Mouse (Mus musculus) heart, embryonic 12.5 days (tissue): Measurements from ENCODE around the gene Macrod1. TPM values are rescaled to one million over a fixed set of nuclear protein-coding genes. Genes with fewer than 3 reads are reported as not detected.
A peak's percentile ranks its signal among the peaks of the same experiment; 100 is the strongest.

Experiments
- ATAC-seq: fragments of 200-750 bp; cut with Nextera tagmentation; 2 replicates; pipeline ENCODE4 v1.8.0; 2017; ENCODE audit warnings: moderate TSS enrichment, moderate library complexity; ENCODE audit not compliant: insufficient number of reproducible peaks, low FRiP score
- H3K27ac ChIP-seq: fragments of 300-500 bp; sonication (generic); 2 replicates; pipeline ENCODE4 v1.5.1; 2016; ENCODE audit warnings: mild to moderate bottlenecking, moderate library complexity; ENCODE audit not compliant: poor library complexity, severe bottlenecking
- H3K27me3 ChIP-seq: fragments of 300-500 bp; sonication (generic); replicated peaks from 2 replicates; pipeline ENCODE4 v1.6.1; 2016; ENCODE audit warnings: mild to moderate bottlenecking, moderate library complexity
- H3K36me3 ChIP-seq: fragments of 300-500 bp; sonication (generic); 2 replicates; pipeline ENCODE4 v1.6.1; 2016; ENCODE audit warnings: mild to moderate bottlenecking, moderate library complexity
- H3K4me1 ChIP-seq: fragments of 300-500 bp; sonication (generic); replicated peaks from 2 replicates; pipeline ENCODE4 v1.6.1; 2016; ENCODE audit warnings: mild to moderate bottlenecking
- H3K4me2 ChIP-seq: fragments of 300-500 bp; sonication (generic); 2 replicates; pipeline ENCODE4 v1.6.1; 2016; ENCODE audit warnings: mild to moderate bottlenecking, moderate library complexity
- H3K4me3 ChIP-seq: fragments of 300-500 bp; sonication (generic); 2 replicates; pipeline ENCODE4 v1.5.1; 2016; ENCODE audit warnings: mild to moderate bottlenecking
- H3K9ac ChIP-seq: fragments of 300-500 bp; sonication (generic); 2 replicates; pipeline ENCODE4 v1.6.1; 2016; ENCODE audit warnings: mild to moderate bottlenecking, moderate library complexity
- H3K9me3 ChIP-seq: fragments of 300-500 bp; sonication (generic); replicated peaks from 2 replicates; pipeline ENCODE4 v1.6.1; 2016; ENCODE audit warnings: mild to moderate bottlenecking, moderate library complexity
- WGBS: fragments of 180-500 bp; shearing (Covaris S2); methylation state at CpG from one replicate; pipeline ENCODE4 v1.1.7; 2016; 5-methylcytosine and 5-hydroxymethylcytosine counted together
- polyA plus RNA-seq: library from polyadenylated mRNA; unstranded; fragments of >200 nt; fragmentation: Nextera tagmentation; extraction: Ambion mirVana; gene quantifications from 2 replicates; pipeline ENCODE4 v1.2.1, GENCODE M21; 2016

Macrod1 gene
- polyA plus RNA-seq, 1 experiment from 2014 or later: 29.0 TPM

- WGBS: 12% methylated on average over 6 of the region's 6 CpGs
- Histone ChIP-seq H3K9me3 (no peaks in the 10 kb centered on the region), H3K4me2 (peak overlapping the region; percentile 97), H3K36me3 (no peaks in the 10 kb centered on the region), H3K9ac (peak overlapping the region; percentile 78; the same call in 1 of the 2 replicates), H3K4me3 (peak overlapping the region; percentile 66; the same call in 1 of the 2 replicates), H3K27ac (no peak overlapping the region), H3K4me1 (peaks cover 37% of the 10 kb centered on the region), H3K27me3 (peaks cover 87% of the 10 kb centered on the region)
- no peak for ATAC-seq
Observed at GRCm38 (mm10) chr19:7164238-7164637, 107.6 kb downstream of the Macrod1 start.

GRCm38 (mm10) chr19:7164820-7165323, 108.3 kb downstream of the Macrod1 start:
- WGBS: 1% methylated on average over 35 of the region's 35 CpGs
- Histone ChIP-seq H3K27ac (no peak overlapping the region), H3K4me2 (peak overlapping the region; percentile 97), H3K4me3 (peak overlapping the region; percentile 66), H3K27me3 (peaks cover 90% of the 10 kb centered on the region), H3K4me1 (peaks cover 35% of the 10 kb centered on the region), H3K9me3 (no peaks in the 10 kb centered on the region), H3K9ac (peak overlapping the region; percentile 78), H3K36me3 (no peaks in the 10 kb centered on the region)
- ATAC-seq: no peak

- peak overlapping the region; percentile 66 for H3K4me3 ChIP-seq
- no peaks in the 10 kb centered on the region for H3K36me3 ChIP-seq
- H3K27ac ChIP-seq: no peak overlapping the region
- H3K9me3 ChIP-seq: no peaks in the 10 kb centered on the region
- H3K4me1 ChIP-seq: peaks cover 30% of the 10 kb centered on the region
- H3K27me3 ChIP-seq: peaks cover 90% of the 10 kb centered on the region
- under 1% methylated on average over 68 of the region's 105 CpGs for WGBS
- H3K4me2 ChIP-seq: peak overlapping the region; percentile 97
- no peak for ATAC-seq
- peak overlapping the region; percentile 78 for H3K9ac ChIP-seq
Observed at GRCm38 (mm10) chr19:7165509-7166199, 109.0 kb downstream of the Macrod1 start.

- H3K4me1 ChIP-seq: peaks cover 30% of the 10 kb centered on the region
- no peak overlapping the region for H3K27ac ChIP-seq
- 2% methylated on average over 15 of the region's 15 CpGs for WGBS
- peak overlapping the region; percentile 78 for H3K9ac ChIP-seq
- H3K9me3 ChIP-seq: no peaks in the 10 kb centered on the region
- ATAC-seq: no peak
- H3K36me3 ChIP-seq: no peaks in the 10 kb centered on the region
- peak overlapping the region; percentile 66 for H3K4me3 ChIP-seq
- peak overlapping the region; percentile 97 for H3K4me2 ChIP-seq
- peaks cover 84% of the 10 kb centered on the region for H3K27me3 ChIP-seq
Observed at GRCm38 (mm10) chr19:7166200-7166711, 109.6 kb downstream of the Macrod1 start.

GRCm38 (mm10) chr19:7166767-7167166, 110.2 kb downstream of the Macrod1 start:
- Histone ChIP-seq H3K36me3 (no peaks in the 10 kb centered on the region), H3K27ac (no peak overlapping the region), H3K9ac (no peak overlapping the region), H3K9me3 (no peaks in the 10 kb centered on the region), H3K4me2 (no peak overlapping the region), H3K4me3 (no peak overlapping the region), H3K27me3 (peaks cover 80% of the 10 kb centered on the region), H3K4me1 (peaks cover 36% of the 10 kb centered on the region)
- no peak for ATAC-seq
- 14% methylated on average over 6 of the region's 6 CpGs for WGBS

GRCm38 (mm10) chr19:7168423-7168822, 111.8 kb downstream of the Macrod1 start:
- Histone ChIP-seq H3K9ac (no peak overlapping the region), H3K4me2 (no peak overlapping the region), H3K4me1 (peaks cover 45% of the 10 kb centered on the region), H3K36me3 (no peaks in the 10 kb centered on the region), H3K27ac (no peak overlapping the region), H3K9me3 (no peaks in the 10 kb centered on the region), H3K27me3 (peaks cover 68% of the 10 kb centered on the region), H3K4me3 (no peak overlapping the region)
- 60% methylated on average over 2 of the region's 2 CpGs for WGBS
- ATAC-seq: no peak

- Histone ChIP-seq H3K4me1 (peaks cover 30% of the 10 kb centered on the region), H3K9ac (no peak overlapping the region), H3K36me3 (no peaks in the 10 kb centered on the region), H3K27me3 (peaks cover 44% of the 10 kb centered on the region), H3K4me3 (no peak overlapping the region), H3K9me3 (no peaks in the 10 kb centered on the region), H3K4me2 (no peak overlapping the region), H3K27ac (no peak overlapping the region)
- no peak for ATAC-seq
- 69% methylated on average over 6 of the region's 6 CpGs for WGBS
Observed at GRCm38 (mm10) chr19:7170916-7171315, 114.3 kb downstream of the Macrod1 start.

- peak; percentile 37; the same call in 1 of the 2 replicates for ATAC-seq
- H3K4me1 ChIP-seq: peaks cover 32% of the 10 kb centered on the region
- H3K9me3 ChIP-seq: no peaks in the 10 kb centered on the region
- peak overlapping the region; percentile 31 for H3K4me2 ChIP-seq
- H3K4me3 ChIP-seq: no peak overlapping the region
- H3K36me3 ChIP-seq: no peaks in the 10 kb centered on the region
- peaks cover 39% of the 10 kb centered on the region for H3K27me3 ChIP-seq
- peak overlapping the region; percentile 1; the same call in 1 of the 2 replicates for H3K9ac ChIP-seq
- 9% methylated on average over 8 of the region's 8 CpGs for WGBS
- H3K27ac ChIP-seq: no peak overlapping the region
Observed at GRCm38 (mm10) chr19:7171447-7171846, 114.8 kb downstream of the Macrod1 start.

- H3K9me3 ChIP-seq: no peaks in the 10 kb centered on the region
- no peaks in the 10 kb centered on the region for H3K36me3 ChIP-seq
- H3K4me3 ChIP-seq: no peak overlapping the region
- ATAC-seq: peak; percentile 65
- peaks cover 35% of the 10 kb centered on the region for H3K27me3 ChIP-seq
- no peak overlapping the region for H3K27ac ChIP-seq
- no peak overlapping the region for H3K9ac ChIP-seq
- 17% methylated on average over 13 of the region's 13 CpGs for WGBS
- H3K4me1 ChIP-seq: peaks cover 32% of the 10 kb centered on the region
- H3K4me2 ChIP-seq: peak overlapping the region; percentile 31
Observed at GRCm38 (mm10) chr19:7172051-7172866, 115.6 kb downstream of the Macrod1 start.

- peaks cover 41% of the 10 kb centered on the region for H3K27me3 ChIP-seq
- no peak overlapping the region for H3K4me2 ChIP-seq
- H3K4me1 ChIP-seq: peaks cover 39% of the 10 kb centered on the region
- no peak overlapping the region for H3K4me3 ChIP-seq
- no peak for ATAC-seq
- 20% methylated on average over 11 of the region's 11 CpGs for WGBS
- H3K36me3 ChIP-seq: no peaks in the 10 kb centered on the region
- H3K27ac ChIP-seq: no peak overlapping the region
- H3K9me3 ChIP-seq: no peaks in the 10 kb centered on the region
- no peak overlapping the region for H3K9ac ChIP-seq
Observed at GRCm38 (mm10) chr19:7176041-7176696, 119.6 kb downstream of the Macrod1 start.
